Mouse (Mus musculus) liver, postnatal 0 days (tissue): Measurements from ENCODE around the gene Dkkl1.

Source experiments
- CTCF ChIP-seq: sonication (generic); IDR thresholded peaks from 2 replicates; pipeline ENCODE4 v1.5.1; 2016; ENCODE audit warnings: antibody characterized with exemption, low read depth
- EP300 ChIP-seq: IDR thresholded peaks from 2 replicates; pipeline ENCODE4 v1.6.1; 2016; ENCODE audit warnings: antibody characterized with exemption, low read depth, mild to moderate bottlenecking

GRCm38 (mm10) chr7:45198435-45198834 is 13.5 kb downstream of the Dkkl1 start:
- TF ChIP-seq CTCF (peak; percentile 91), EP300 (no peak)
